Mouse (Mus musculus): ENCODE measurements around the gene Lactbl1. TPM values are rescaled to one million over a fixed set of nuclear protein-coding genes. Genes with fewer than 3 reads are reported as not detected.

Gene Lactbl1
- 0.10 TPM in 1 of 2 replicates, not detected in the other for polyA plus RNA-seq (2015; fragmentation: Nextera tagmentation; extraction: Ambion mirVana)

DNA sequence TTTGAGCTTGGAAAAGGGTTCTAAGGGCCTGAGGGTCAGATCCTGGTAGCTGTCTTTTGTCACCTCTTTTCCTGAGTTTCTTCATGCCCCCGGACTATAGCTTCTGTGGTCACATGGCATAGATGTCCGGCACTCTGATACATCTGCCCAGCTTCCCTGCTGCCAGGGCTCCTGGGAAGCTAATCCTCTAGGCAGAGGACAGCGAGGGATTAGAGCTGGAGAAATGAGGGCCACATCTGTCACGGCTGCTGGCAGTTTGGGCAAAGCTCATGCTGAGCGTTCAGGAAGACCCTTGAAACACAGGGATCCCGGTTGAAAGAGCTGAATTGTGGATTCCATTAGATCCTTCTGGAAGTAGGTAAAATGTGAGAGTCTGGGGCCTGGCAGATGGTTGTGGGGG, at the start of gene Lactbl1:
Lactbl1 (plus strand) TSS at position 234 of the 400 bp plus-strand sequence.
- Histone ChIP-seq H3K9me3 (no peaks in the 10 kb centered on the region), H3K4me2 (no peak within 1 kb of the TSS), H3K4me1 (replicated peaks) (0 out of 2 replicates have a peak, but pooled peaks cover 6% of the 10 kb centered on the region), H3K9ac (no peak within 1 kb of the TSS), H3K27ac (replicated peaks) (no peak within 1 kb of the TSS), H3K4me3 (no peak within 1 kb of the TSS), H3K27me3 (peaks cover 4% of the 10 kb centered on the region; the same call in 1 of the 2 replicates), H3K36me3 (no peaks in the 10 kb centered on the region)
- no peak for ATAC-seq (ENCODE audit: low read depth)
- WGBS: 47% methylated on average over 6 of the region's 6 CpGs

DNA sequence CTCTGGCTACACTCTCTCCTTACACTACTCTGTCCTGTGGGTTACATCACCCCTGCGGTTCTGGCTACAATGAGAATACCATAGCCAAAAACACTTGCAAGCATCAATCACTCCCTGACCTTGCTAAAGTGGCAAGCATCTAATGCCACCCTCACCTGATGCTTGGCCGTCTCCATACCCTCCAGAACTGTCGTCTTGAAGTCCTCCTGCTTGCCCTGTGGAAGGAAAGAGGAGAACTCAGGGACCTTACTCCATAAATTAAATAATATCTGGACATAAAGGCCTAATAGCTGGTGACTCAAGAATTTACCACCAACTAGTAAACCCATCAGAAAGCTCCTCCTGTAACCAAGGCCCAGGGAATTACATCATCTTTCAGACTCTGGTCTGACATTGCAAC, 40.5 kb upstream of the Lactbl1 start:
- H3K27ac ChIP-seq (replicated peaks): no peak overlapping the region
- no peak for ATAC-seq (ENCODE audit: low read depth)
- peaks cover 6% of the 10 kb centered on the region; the same call in 1 of the 2 replicates for H3K36me3 ChIP-seq
- peaks cover 45% of the 10 kb centered on the region for H3K4me1 ChIP-seq (replicated peaks)
- WGBS: 83% methylated on average over 3 of the region's 3 CpGs
- H3K4me2 ChIP-seq: no peak overlapping the region
- no peaks in the 10 kb centered on the region for H3K27me3 ChIP-seq
- H3K9me3 ChIP-seq: no peaks in the 10 kb centered on the region
- no peak overlapping the region for H3K4me3 ChIP-seq
- H3K9ac ChIP-seq: no peak overlapping the region

DNA sequence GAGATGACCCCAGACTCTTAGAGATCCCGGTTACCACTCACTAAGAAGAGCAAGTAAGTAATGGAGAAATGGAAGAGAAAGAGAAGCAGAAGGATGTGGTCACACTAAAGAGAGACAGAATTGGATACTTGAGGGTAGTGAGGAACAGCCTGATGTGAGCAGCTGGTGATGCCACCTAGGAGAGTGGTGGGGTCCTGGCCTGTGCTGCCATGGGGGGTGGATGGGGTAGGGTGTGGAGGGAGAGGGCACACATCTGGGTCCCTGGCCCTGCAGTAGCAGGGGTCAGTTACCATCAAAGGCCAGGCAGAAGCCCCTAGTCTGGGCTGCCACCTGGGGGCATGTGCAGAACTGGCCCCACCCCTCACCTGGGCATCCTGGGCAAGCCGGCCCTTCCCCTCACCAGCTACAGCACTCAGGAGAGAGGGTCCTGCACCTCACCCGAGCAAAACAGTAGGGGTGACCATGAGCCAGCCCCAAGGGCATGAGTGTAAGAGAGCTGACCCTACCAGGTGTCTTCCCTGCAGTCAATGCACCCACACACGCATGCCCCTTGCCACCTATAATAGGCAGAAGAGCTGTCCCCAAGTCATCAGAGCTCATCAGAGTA, 35.1 kb upstream of the Lactbl1 start:
- Histone ChIP-seq H3K36me3 (peaks cover 13% of the 10 kb centered on the region), H3K27ac (replicated peaks) (no peak overlapping the region), H3K27me3 (no peaks in the 10 kb centered on the region), H3K4me1 (replicated peaks) (peaks cover 66% of the 10 kb centered on the region), H3K9ac (no peak overlapping the region), H3K9me3 (no peaks in the 10 kb centered on the region), H3K4me3 (no peak overlapping the region), H3K4me2 (no peak overlapping the region)
- 94% methylated on average over 4 of the region's 4 CpGs for WGBS
- ATAC-seq (ENCODE audit: low read depth): peak; percentile 50; the same call in 1 of the 2 replicates

DNA sequence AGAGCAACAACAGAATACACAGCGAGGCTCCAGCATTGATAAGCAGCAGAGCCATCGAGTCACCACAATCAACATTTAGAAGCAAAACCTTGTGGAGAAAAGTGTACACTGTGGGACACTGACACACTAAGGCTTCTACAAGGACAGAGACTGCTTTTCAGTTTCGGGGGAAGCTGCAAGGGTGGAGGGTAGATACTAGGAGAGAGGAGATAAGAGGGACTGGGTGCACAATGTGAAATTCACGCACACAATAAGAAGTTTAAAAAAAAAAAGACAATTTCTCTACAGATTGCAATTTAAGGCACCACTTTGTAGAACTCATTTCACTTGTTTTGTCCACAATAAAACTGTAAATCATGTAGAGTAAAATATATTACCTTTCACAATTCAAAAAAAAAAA, 34.4 kb upstream of the Lactbl1 start:
- no peak overlapping the region for H3K4me3 ChIP-seq
- H3K4me2 ChIP-seq: no peak overlapping the region
- H3K4me1 ChIP-seq (replicated peaks): peaks cover 65% of the 10 kb centered on the region
- no peaks in the 10 kb centered on the region for H3K27me3 ChIP-seq
- no peak overlapping the region for H3K27ac ChIP-seq (replicated peaks)
- no peak overlapping the region for H3K9ac ChIP-seq
- peaks cover 17% of the 10 kb centered on the region for H3K36me3 ChIP-seq
- 90% methylated on average over 4 of the region's 4 CpGs for WGBS
- no peaks in the 10 kb centered on the region for H3K9me3 ChIP-seq
- no peak for ATAC-seq (ENCODE audit: low read depth)

DNA sequence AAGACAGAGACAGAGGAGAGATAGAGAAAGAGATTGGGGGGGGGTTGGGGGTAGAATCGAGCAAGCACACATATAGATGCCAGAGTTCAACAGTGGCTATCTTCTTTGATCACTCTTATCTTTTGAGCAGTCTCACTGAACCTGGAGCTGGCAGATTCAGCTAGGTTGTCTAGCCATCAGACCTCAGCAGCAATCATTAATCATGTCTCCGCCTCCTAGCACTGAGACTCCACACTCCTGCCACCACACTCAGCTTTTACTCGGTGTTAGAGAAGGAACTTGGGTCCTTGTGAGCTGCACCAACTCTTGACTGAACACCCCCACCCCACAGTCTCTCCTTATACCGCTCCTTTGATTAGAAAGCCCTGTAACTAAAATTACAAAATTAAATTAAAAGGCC, 30.3 kb upstream of the Lactbl1 start:
- Histone ChIP-seq H3K4me1 (replicated peaks) (peaks cover 72% of the 10 kb centered on the region), H3K27me3 (no peaks in the 10 kb centered on the region), H3K9me3 (no peaks in the 10 kb centered on the region), H3K4me3 (no peak overlapping the region), H3K27ac (replicated peaks) (no peak overlapping the region), H3K9ac (no peak overlapping the region), H3K36me3 (peaks cover 17% of the 10 kb centered on the region), H3K4me2 (no peak overlapping the region)
- WGBS: 73% methylated on average over 4 of the region's 4 CpGs
- ATAC-seq (ENCODE audit: low read depth): no peak

- no peak for ATAC-seq (ENCODE audit: low read depth)
- H3K4me2 ChIP-seq: no peak overlapping the region
- H3K27me3 ChIP-seq: no peaks in the 10 kb centered on the region
- H3K4me3 ChIP-seq: no peak overlapping the region
- WGBS: 84% methylated on average over 2 of the region's 2 CpGs
- H3K36me3 ChIP-seq: peaks cover 17% of the 10 kb centered on the region
- no peak overlapping the region for H3K27ac ChIP-seq (replicated peaks)
- peaks cover 76% of the 10 kb centered on the region for H3K4me1 ChIP-seq (replicated peaks)
- H3K9ac ChIP-seq: no peak overlapping the region
- no peaks in the 10 kb centered on the region for H3K9me3 ChIP-seq
These were observed 28.4 kb upstream of the Lactbl1 start for GRCm38 (mm10) chr4:136594006-136594405.

GRCm38 (mm10) chr4:136595221-136595620, 27.2 kb upstream of the Lactbl1 start:
- 85% methylated on average over 6 of the region's 6 CpGs for WGBS

GRCm38 (mm10) chr4:136598268-136598876, 24.0 kb upstream of the Lactbl1 start:
- no peaks in the 10 kb centered on the region for H3K27me3 ChIP-seq
- no peak overlapping the region for H3K4me3 ChIP-seq
- H3K4me2 ChIP-seq: no peak overlapping the region
- no peaks in the 10 kb centered on the region for H3K9me3 ChIP-seq
- no peak overlapping the region for H3K27ac ChIP-seq (replicated peaks)
- no peak overlapping the region for H3K9ac ChIP-seq
- ATAC-seq (ENCODE audit: low read depth): no peak
- WGBS: 90% methylated on average over 7 of the region's 7 CpGs
- H3K4me1 ChIP-seq (replicated peaks): peaks cover 64% of the 10 kb centered on the region
- no peaks in the 10 kb centered on the region for H3K36me3 ChIP-seq

More at GRCm38 (mm10) chr4:136595221-136595620, 27.2 kb upstream of the Lactbl1 start:
- Histone ChIP-seq H3K9ac (no peak overlapping the region), H3K4me2 (no peak overlapping the region), H3K27ac (replicated peaks) (no peak overlapping the region), H3K36me3 (peaks cover 9% of the 10 kb centered on the region), H3K9me3 (no peaks in the 10 kb centered on the region), H3K27me3 (no peaks in the 10 kb centered on the region), H3K4me1 (replicated peaks) (peaks cover 72% of the 10 kb centered on the region), H3K4me3 (no peak overlapping the region)
- ATAC-seq (ENCODE audit: low read depth): no peak

DNA sequence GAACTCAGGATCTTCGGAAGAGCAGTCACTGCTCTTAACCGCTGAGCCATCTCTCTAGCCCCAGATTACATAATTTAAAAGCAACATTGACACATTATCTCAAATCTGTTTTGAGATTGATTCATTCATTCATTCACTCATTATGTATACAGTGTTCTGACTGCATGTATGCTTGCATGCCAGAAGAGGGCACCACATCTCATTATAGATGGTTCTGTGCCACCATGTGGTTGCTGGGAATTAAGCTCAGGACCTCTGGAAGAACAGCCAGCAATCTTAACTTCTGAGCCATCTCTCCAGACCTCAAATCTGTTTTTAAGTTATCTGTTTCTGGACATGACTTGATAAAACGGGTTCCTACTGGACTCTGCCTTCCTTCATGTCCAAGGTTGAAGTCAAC, 22.6 kb upstream of the Lactbl1 start:
- Histone ChIP-seq H3K4me3 (peak overlapping the region; percentile 99; the same call in 1 of the 2 replicates), H3K4me1 (replicated peaks) (peaks cover 50% of the 10 kb centered on the region), H3K27ac (replicated peaks) (no peak overlapping the region), H3K9ac (no peak overlapping the region), H3K9me3 (no peaks in the 10 kb centered on the region), H3K36me3 (no peaks in the 10 kb centered on the region), H3K27me3 (no peaks in the 10 kb centered on the region), H3K4me2 (peak overlapping the region; percentile 76)
- ATAC-seq (ENCODE audit: low read depth): no peak
- WGBS: 95% methylated on average over 3 of the region's 3 CpGs

DNA sequence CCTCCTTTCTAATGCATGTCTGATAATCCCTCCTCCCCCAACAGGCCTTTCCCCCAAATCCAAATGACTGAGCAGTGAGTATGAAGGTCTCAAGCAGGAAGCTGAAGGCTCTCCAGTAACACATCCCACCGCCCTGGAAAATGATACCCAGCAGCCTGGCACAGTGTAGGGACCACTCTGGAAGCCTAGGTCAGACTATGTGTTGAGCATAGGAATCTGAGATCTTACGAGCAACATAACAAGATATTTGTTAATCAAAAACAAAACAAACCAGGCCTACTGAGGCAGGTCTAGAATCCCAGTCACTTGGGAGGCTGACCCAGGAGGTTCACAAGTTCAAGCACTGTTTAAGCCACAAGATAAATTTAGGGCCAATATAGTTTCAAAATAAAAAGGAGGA, 21.9 kb upstream of the Lactbl1 start:
- Histone ChIP-seq H3K27me3 (no peaks in the 10 kb centered on the region), H3K36me3 (no peaks in the 10 kb centered on the region), H3K9ac (peak overlapping the region; percentile 100), H3K4me1 (replicated peaks) (peaks cover 43% of the 10 kb centered on the region), H3K4me2 (peak overlapping the region; percentile 76), H3K27ac (replicated peaks) (no peak overlapping the region), H3K9me3 (no peaks in the 10 kb centered on the region), H3K4me3 (peak overlapping the region; percentile 99)
- 87% methylated on average over 2 of the region's 2 CpGs for WGBS
- ATAC-seq (ENCODE audit: low read depth): no peak

GRCm38 (mm10) chr4:136601476-136601875, 20.9 kb upstream of the Lactbl1 start:
- H3K27me3 ChIP-seq: no peaks in the 10 kb centered on the region
- H3K4me2 ChIP-seq: peak overlapping the region; percentile 76
- ATAC-seq (ENCODE audit: low read depth): no peak
- peak overlapping the region; percentile 100 for H3K9ac ChIP-seq
- H3K4me3 ChIP-seq: peak overlapping the region; percentile 99
- H3K9me3 ChIP-seq: no peaks in the 10 kb centered on the region
- peak overlapping the region; percentile 96 for H3K27ac ChIP-seq (replicated peaks)
- under 1% methylated on average over 13 of the region's 13 CpGs for WGBS
- H3K4me1 ChIP-seq (replicated peaks): peaks cover 37% of the 10 kb centered on the region
- H3K36me3 ChIP-seq: no peaks in the 10 kb centered on the region

GRCm38 (mm10) chr4:136602018-136602554, 20.3 kb upstream of the Lactbl1 start:
- Histone ChIP-seq H3K4me3 (peak overlapping the region; percentile 99), H3K9me3 (no peaks in the 10 kb centered on the region), H3K4me1 (replicated peaks) (peaks cover 33% of the 10 kb centered on the region), H3K9ac (peak overlapping the region; percentile 100), H3K27me3 (no peaks in the 10 kb centered on the region), H3K36me3 (no peaks in the 10 kb centered on the region), H3K4me2 (peak overlapping the region; percentile 76), H3K27ac (replicated peaks) (peak overlapping the region; percentile 96)
- WGBS: 1% methylated on average over 56 of the region's 68 CpGs
- peak; percentile 66 for ATAC-seq (ENCODE audit: low read depth)

All from neural tube, embryonic 13.5 days (tissue).